Mouse (Mus musculus): ENCODE results near the gene Foxr1. TPM values are rescaled to one million over a fixed set of nuclear protein-coding genes. Genes with fewer than 3 reads are reported as not detected.

The Foxr1 gene
- 0.54 TPM for polyA plus RNA-seq (2014; fragmentation: Illumina TruSeq; extraction: RNeasy Lipid Tissue Mini Kit (QIAGEN cat#74804))

GRCm38 (mm10) chr9:44440961-44441360 lies at the start of gene Foxr1:
Gene Foxr1 (minus strand): TSS chr9:44441136.

GRCm38 (mm10) chr9:44482552-44482951 lies 41.6 kb upstream of the Foxr1 start, which contains the start of gene Bcl9l:
Gene Bcl9l (plus strand): TSS chr9:44482825.

DNA sequence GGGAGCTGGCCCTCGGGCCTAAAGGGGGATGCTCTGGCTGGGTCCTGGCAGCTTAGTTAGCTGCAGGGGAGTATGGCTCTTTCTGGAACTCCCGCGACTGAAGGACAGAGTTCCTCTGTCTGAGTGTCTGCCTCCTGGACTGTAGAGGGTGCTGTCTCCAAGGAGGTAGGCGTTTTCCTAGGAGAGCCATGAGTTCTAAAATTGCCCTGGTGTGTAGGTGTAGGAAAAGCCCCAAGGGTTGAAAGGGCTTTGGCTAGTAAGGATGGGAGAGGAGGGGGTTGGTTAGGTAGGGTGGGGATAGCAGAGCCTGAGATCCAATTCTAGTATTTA lies 13.9 kb upstream of the Foxr1 start, which contains the start of gene Upk2:
Gene Upk2 (minus strand): TSS at position 86 of the 330 bp plus-strand sequence.

GRCm38 (mm10) chr9:44418519-44419385 lies 22.2 kb downstream of the Foxr1 start, which contains the start of gene Ccdc84:
Gene Ccdc84 (minus strand): TSS chr9:44418569.

GRCm38 (mm10) chr9:44406906-44407751 lies 33.8 kb downstream of the Foxr1 start, which contains the start of the genes Rps25 and Trappc4:
Gene Rps25 (plus strand): TSS chr9:44407139.
Gene Trappc4 (minus strand): TSS chr9:44407600.

GRCm38 (mm10) chr9:44396684-44397411 lies 44.1 kb downstream of the Foxr1 start, which contains the start of gene Slc37a4:
Gene Slc37a4 (plus strand): TSS chr9:44396852.

Other genes with a start within 250 kb of the Foxr1 start
- 36.8 TPM for gene Cbl, start 207.1 kb downstream of the Foxr1 start, polyA plus RNA-seq (2014; fragmentation: Illumina TruSeq; extraction: RNeasy Lipid Tissue Mini Kit (QIAGEN cat#74804))
- gene Ccdc153, start 200.5 kb downstream of the Foxr1 start, polyA plus RNA-seq (2014; fragmentation: Illumina TruSeq; extraction: RNeasy Lipid Tissue Mini Kit (QIAGEN cat#74804)) = 4.9 TPM
- not detected for gene Pdzd3, start 189.7 kb downstream of the Foxr1 start, polyA plus RNA-seq (2014; fragmentation: Illumina TruSeq; extraction: RNeasy Lipid Tissue Mini Kit (QIAGEN cat#74804))
- not detected for gene Nlrx1, start 172.5 kb downstream of the Foxr1 start, polyA plus RNA-seq (2014; fragmentation: Illumina TruSeq; extraction: RNeasy Lipid Tissue Mini Kit (QIAGEN cat#74804))
- gene Abcg4, start 152.5 kb downstream of the Foxr1 start, polyA plus RNA-seq (2014; fragmentation: Illumina TruSeq; extraction: RNeasy Lipid Tissue Mini Kit (QIAGEN cat#74804)) = 0.14 TPM
- 15.0 TPM for gene Hinfp, start 135.5 kb downstream of the Foxr1 start, polyA plus RNA-seq (2014; fragmentation: Illumina TruSeq; extraction: RNeasy Lipid Tissue Mini Kit (QIAGEN cat#74804))
- gene C2cd2l, start 120.9 kb downstream of the Foxr1 start, polyA plus RNA-seq (2014; fragmentation: Illumina TruSeq; extraction: RNeasy Lipid Tissue Mini Kit (QIAGEN cat#74804)) = 0.63 TPM
- gene Dpagt1, start 115.1 kb downstream of the Foxr1 start, polyA plus RNA-seq (2014; fragmentation: Illumina TruSeq; extraction: RNeasy Lipid Tissue Mini Kit (QIAGEN cat#74804)) = 11.4 TPM
- gene H2afx, start 106.4 kb downstream of the Foxr1 start, polyA plus RNA-seq (2014; fragmentation: Illumina TruSeq; extraction: RNeasy Lipid Tissue Mini Kit (QIAGEN cat#74804)) = 9.2 TPM
- 26.6 TPM for gene Hmbs, start 96.9 kb downstream of the Foxr1 start, polyA plus RNA-seq (2014; fragmentation: Illumina TruSeq; extraction: RNeasy Lipid Tissue Mini Kit (QIAGEN cat#74804))
- 11.1 TPM for gene Vps11, start 79.5 kb downstream of the Foxr1 start, polyA plus RNA-seq (2014; fragmentation: Illumina TruSeq; extraction: RNeasy Lipid Tissue Mini Kit (QIAGEN cat#74804))
- gene Hyou1, start 61.6 kb downstream of the Foxr1 start, polyA plus RNA-seq (2014; fragmentation: Illumina TruSeq; extraction: RNeasy Lipid Tissue Mini Kit (QIAGEN cat#74804)) = 22.1 TPM
- gene Slc37a4, start 44.3 kb downstream of the Foxr1 start, polyA plus RNA-seq (2014; fragmentation: Illumina TruSeq; extraction: RNeasy Lipid Tissue Mini Kit (QIAGEN cat#74804)) = 1.4 TPM
- 968 TPM for gene Rps25, start 34.0 kb downstream of the Foxr1 start, polyA plus RNA-seq (2014; fragmentation: Illumina TruSeq; extraction: RNeasy Lipid Tissue Mini Kit (QIAGEN cat#74804))
- 28.7 TPM for gene Trappc4, start 33.5 kb downstream of the Foxr1 start, polyA plus RNA-seq (2014; fragmentation: Illumina TruSeq; extraction: RNeasy Lipid Tissue Mini Kit (QIAGEN cat#74804))
- 4.1 TPM for gene Ccdc84, start 22.6 kb downstream of the Foxr1 start, polyA plus RNA-seq (2014; fragmentation: Illumina TruSeq; extraction: RNeasy Lipid Tissue Mini Kit (QIAGEN cat#74804))
- not detected for gene Upk2, start 13.8 kb upstream of the Foxr1 start, polyA plus RNA-seq (2014; fragmentation: Illumina TruSeq; extraction: RNeasy Lipid Tissue Mini Kit (QIAGEN cat#74804))
- 2.6 TPM for gene Bcl9l, start 41.7 kb upstream of the Foxr1 start, polyA plus RNA-seq (2014; fragmentation: Illumina TruSeq; extraction: RNeasy Lipid Tissue Mini Kit (QIAGEN cat#74804))
- not detected for gene Cxcr5, start 120.7 kb upstream of the Foxr1 start, polyA plus RNA-seq (2014; fragmentation: Illumina TruSeq; extraction: RNeasy Lipid Tissue Mini Kit (QIAGEN cat#74804))
- 406 TPM for gene Ddx6, start 163.8 kb upstream of the Foxr1 start, polyA plus RNA-seq (2014; fragmentation: Illumina TruSeq; extraction: RNeasy Lipid Tissue Mini Kit (QIAGEN cat#74804))
- gene Treh, start 232.1 kb upstream of the Foxr1 start, polyA plus RNA-seq (2014; fragmentation: Illumina TruSeq; extraction: RNeasy Lipid Tissue Mini Kit (QIAGEN cat#74804)) = not detected